Mouse (Mus musculus) hindbrain, embryonic 11.5 days (tissue): ENCODE results near the gene Zfp719. TPM values are rescaled to one million over a fixed set of nuclear protein-coding genes. Genes with fewer than 3 reads are reported as not detected.
A peak's percentile ranks its signal among the peaks of the same experiment; 100 is the strongest.

Experiments
- ATAC-seq: fragments of 200-750 bp; cut with Nextera tagmentation; 2 replicates; pipeline ENCODE4 v1.8.0; 2017; ENCODE audit warnings: mild to moderate bottlenecking, moderate TSS enrichment, moderate library complexity; ENCODE audit not compliant: low FRiP score
- DNase-seq: peaks from one replicate; pipeline ENCODE4 v3.0.0-alpha.2; 2015; ENCODE audit warnings: low spot score
- H3K27ac ChIP-seq: fragments of 300-500 bp; sonication (generic); 2 replicates; pipeline ENCODE4 v1.5.1; 2014; ENCODE audit warnings: mild to moderate bottlenecking, low read depth, low read length
- H3K27me3 ChIP-seq: fragments of 300-500 bp; sonication (generic); 2 replicates; pipeline ENCODE4 v1.6.1; 2014; ENCODE audit warnings: mild to moderate bottlenecking, low read length, moderate library complexity, mixed read lengths; ENCODE audit not compliant: control insufficient read depth, insufficient read depth
- H3K36me3 ChIP-seq: fragments of 300-500 bp; sonication (generic); 2 replicates; pipeline ENCODE4 v1.6.1; 2014; ENCODE audit warnings: mild to moderate bottlenecking, low read length, moderate library complexity, mixed read lengths; ENCODE audit not compliant: control insufficient read depth, insufficient read depth
- H3K4me1 ChIP-seq: fragments of 300-500 bp; sonication (generic); replicated peaks from 2 replicates; pipeline ENCODE4 v1.6.1; 2014; ENCODE audit warnings: low read length, mixed read lengths; ENCODE audit not compliant: control insufficient read depth, insufficient read depth
- H3K4me2 ChIP-seq: fragments of 300-500 bp; sonication (generic); replicated peaks from 2 replicates; pipeline ENCODE4 v1.6.1; 2014; ENCODE audit warnings: mild to moderate bottlenecking, low read depth, low read length
- H3K4me3 ChIP-seq: fragments of 300-500 bp; sonication (generic); 2 replicates; pipeline ENCODE4 v1.5.1; 2014; ENCODE audit warnings: low read depth, low read length
- H3K9ac ChIP-seq: fragments of 300-500 bp; sonication (generic); 2 replicates; pipeline ENCODE4 v1.6.1; 2014; ENCODE audit warnings: low read depth, low read length
- H3K9me3 ChIP-seq: fragments of 300-500 bp; sonication (generic); 2 replicates; pipeline ENCODE4 v1.6.1; 2016; ENCODE audit warnings: low read length; ENCODE audit not compliant: control insufficient read depth
- WGBS: fragments of 180-500 bp; shearing (Covaris S2); extraction: QIAGEN DNeasy Blood & Tissue Kit; methylation state at CpG from one replicate; pipeline ENCODE4 v1.1.7; 2014; 5-methylcytosine and 5-hydroxymethylcytosine counted together
- polyA plus RNA-seq: library from polyadenylated mRNA; unstranded; fragments of >200 nt; fragmentation: Nextera tagmentation; extraction: Ambion mirVana; gene quantifications from 2 replicates; pipeline ENCODE4 v1.2.1, GENCODE M21; 2014

Zfp719 gene
- 17.1 and 18.5 TPM in 2 replicates for polyA plus RNA-seq

DNA sequence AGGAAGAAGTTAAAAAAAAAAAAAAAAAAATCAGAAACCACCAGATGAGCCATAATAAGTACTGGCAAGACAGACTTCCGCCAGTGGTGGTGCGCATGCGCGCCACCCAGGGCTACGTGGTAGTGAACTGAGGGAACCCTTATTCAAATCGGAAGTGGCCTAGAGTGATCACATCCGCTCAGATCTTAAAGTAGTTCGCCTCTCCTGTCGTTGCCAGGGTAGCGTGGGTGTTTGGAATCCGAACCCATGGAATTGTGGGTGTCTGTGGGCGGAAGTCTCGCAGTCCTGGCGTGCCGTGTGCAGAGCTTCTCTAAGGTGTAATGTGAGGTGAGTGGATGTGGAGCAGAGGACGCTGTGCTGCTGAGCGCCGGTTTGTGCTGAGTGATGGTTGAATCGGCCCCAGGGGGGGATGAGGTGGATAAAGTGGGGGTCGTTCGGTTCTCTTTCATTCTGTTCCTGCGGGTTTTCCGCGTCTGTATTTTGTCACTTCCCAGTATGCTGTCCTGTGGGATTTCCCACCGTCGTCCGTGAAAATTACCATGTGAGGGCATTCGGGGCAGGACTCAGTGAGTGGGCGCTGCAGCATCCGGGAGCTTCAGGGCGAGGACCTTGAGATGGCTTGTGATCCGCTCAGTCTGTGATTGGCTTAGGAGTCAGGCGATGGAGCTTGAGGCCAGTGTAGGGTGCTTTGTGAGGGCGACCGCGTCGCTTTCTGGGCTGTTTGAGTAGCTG is at the start of gene Zfp719:
Gene Zfp719, plus strand, starts transcription at position 171 of the 732 bp plus-strand sequence.
- no peaks in the 10 kb centered on the region for H3K9me3 ChIP-seq
- peaks cover 4% of the 10 kb centered on the region; the same call in 1 of the 2 replicates for H3K4me1 ChIP-seq
- H3K9ac ChIP-seq, result peak within 1 kb of the TSS; percentile 68
- DNase-seq (peak; percentile 93), ATAC-seq (peak; percentile 95)
- peak within 1 kb of the TSS; percentile 64 for H3K4me2 ChIP-seq
- under 1% methylated on average over 37 of the region's 37 CpGs for WGBS
- 0 out of 2 replicates have a peak, but pooled peaks cover 2% of the 10 kb centered on the region for H3K36me3 ChIP-seq
- peak within 1 kb of the TSS; percentile 64 for H3K4me3 ChIP-seq
- peak within 1 kb of the TSS; percentile 83 for H3K27ac ChIP-seq
- no peaks in the 10 kb centered on the region for H3K27me3 ChIP-seq

DNA sequence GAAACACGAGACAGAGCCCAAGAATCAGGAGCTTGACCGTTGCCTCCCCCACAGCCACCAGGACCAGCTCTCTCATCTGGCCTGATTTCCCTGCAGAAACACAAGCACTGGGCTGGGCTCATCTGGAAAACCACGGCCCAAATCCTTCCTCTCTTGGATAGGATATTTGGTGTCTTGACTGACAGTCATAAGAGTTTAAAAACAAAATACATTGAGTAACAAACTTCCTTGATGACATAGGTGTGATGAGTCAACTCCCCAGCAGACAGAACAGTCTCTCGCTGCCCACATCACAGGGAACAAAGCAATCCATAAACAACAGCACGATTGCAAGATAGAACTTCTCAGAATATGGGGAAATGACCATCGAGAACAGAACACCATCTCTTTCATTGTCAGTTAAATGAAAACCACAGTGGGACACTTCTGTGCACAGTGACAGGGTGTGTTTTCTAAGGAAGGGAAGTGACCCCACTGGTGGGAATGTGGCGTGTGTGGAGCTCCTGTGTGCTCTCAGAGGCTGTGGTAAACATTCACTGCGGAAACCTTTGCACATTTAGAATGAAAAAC is 49.1 kb upstream of the Zfp719 start:
- ATAC-seq, result no peak
- WGBS, result 79% methylated on average over 8 of the region's 8 CpGs
- Histone ChIP-seq H3K4me1 (no peaks in the 10 kb centered on the region), H3K9ac (no peak overlapping the region), H3K27me3 (no peaks in the 10 kb centered on the region), H3K36me3 (no peaks in the 10 kb centered on the region), H3K4me3 (no peak overlapping the region), H3K27ac (no peak overlapping the region), H3K9me3 (no peaks in the 10 kb centered on the region), H3K4me2 (no peak overlapping the region)
- no peak for DNase-seq

GRCm38 (mm10) chr7:43532936-43533505 is 46.4 kb upstream of the Zfp719 start:
- no peak overlapping the region for H3K4me3 ChIP-seq
- H3K27ac ChIP-seq, result no peak overlapping the region
- no peaks in the 10 kb centered on the region for H3K36me3 ChIP-seq
- no peaks in the 10 kb centered on the region for H3K9me3 ChIP-seq
- no peaks in the 10 kb centered on the region for H3K4me1 ChIP-seq
- H3K4me2 ChIP-seq, result no peak overlapping the region
- H3K27me3 ChIP-seq, result no peaks in the 10 kb centered on the region
- no peak for ATAC-seq
- H3K9ac ChIP-seq, result no peak overlapping the region
- 89% methylated on average over 9 of the region's 9 CpGs for WGBS
- DNase-seq, result no peak

DNA sequence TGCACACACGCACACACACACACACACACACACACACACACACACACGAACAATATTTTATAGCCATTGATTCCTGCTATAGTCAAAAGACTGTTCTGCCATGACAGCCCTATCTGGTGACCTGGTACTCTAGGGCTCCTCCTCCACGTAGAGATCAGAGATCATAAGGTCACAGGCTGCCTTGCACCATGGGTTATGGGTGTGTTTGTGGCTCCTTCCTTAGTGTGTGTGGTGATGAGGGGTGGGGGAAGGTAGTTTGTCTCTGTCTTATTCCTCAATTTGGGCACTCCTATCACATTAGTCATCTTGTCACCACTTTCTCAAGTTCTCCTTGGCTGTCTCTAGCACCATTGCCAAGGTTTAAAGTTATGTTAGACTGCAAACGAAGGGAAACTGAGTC is 40.9 kb upstream of the Zfp719 start:
- Histone ChIP-seq H3K4me1 (no peaks in the 10 kb centered on the region), H3K9ac (no peak overlapping the region), H3K4me2 (no peak overlapping the region), H3K27ac (no peak overlapping the region), H3K36me3 (no peaks in the 10 kb centered on the region), H3K4me3 (no peak overlapping the region), H3K9me3 (no peaks in the 10 kb centered on the region), H3K27me3 (no peaks in the 10 kb centered on the region)
- DNase-seq (no peak), ATAC-seq (no peak)
- WGBS, result 67% methylated on average over 4 of the region's 4 CpGs

- DNase-seq, result no peak
- ATAC-seq, result no peak
- Histone ChIP-seq H3K36me3 (no peaks in the 10 kb centered on the region), H3K27me3 (no peaks in the 10 kb centered on the region), H3K9me3 (no peaks in the 10 kb centered on the region), H3K9ac (no peak within 1 kb of the TSS), H3K4me1 (no peaks in the 10 kb centered on the region), H3K27ac (no peak within 1 kb of the TSS), H3K4me2 (no peak within 1 kb of the TSS), H3K4me3 (no peak within 1 kb of the TSS)
- 87% methylated on average over 7 of the region's 7 CpGs for WGBS
Observed at GRCm38 (mm10) chr7:43544225-43544977, 35.0 kb upstream of the Zfp719 start, which contains the start of gene Cd33. Gene Cd33, minus strand, starts transcription at chr7:43544428.

DNA sequence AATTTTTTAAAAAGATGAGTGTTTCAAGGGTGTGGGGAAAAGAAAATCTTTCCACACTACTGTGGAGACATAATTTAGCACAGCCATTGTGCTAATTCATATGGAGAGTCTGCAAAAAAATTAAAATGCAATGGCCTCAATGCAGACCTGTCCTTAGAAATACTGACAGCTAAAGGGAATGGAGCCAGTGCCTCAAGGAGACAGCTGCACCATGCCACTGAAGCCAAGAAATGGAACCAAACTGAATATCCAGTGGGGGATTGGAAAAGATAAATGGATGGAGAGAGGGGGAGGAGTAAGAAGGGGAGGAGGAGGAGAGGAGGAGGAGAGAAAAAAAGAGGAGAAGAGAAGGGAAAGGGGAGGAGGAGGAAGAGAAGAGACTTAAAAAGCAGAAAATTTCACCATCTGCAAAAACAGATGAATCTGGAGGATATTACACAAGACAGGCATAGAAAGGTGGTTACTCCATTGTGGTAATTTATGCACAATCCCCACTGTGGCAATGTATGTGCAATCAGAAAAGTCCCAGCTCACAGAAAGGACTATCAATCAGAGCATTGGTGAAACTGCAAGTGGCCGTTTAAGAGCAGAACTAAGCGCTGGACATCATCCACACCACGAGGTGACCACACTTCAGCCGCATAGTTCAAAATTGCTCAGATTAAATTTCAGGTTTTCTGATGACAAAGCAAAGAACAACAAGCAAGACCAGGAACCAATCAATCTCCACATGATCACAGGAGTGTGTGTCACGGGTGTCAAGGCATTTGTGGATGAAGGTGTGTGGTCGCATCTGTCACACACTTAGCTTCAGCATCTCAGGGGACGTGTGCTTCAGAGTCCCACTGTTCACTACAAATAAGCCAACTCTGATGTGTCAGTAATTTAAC is 33.5 kb upstream of the Zfp719 start:
- WGBS, result 67% methylated on average over 7 of the region's 7 CpGs
- DNase-seq, result no peak
- H3K4me3 ChIP-seq, result no peak overlapping the region
- H3K36me3 ChIP-seq, result no peaks in the 10 kb centered on the region
- no peak overlapping the region for H3K9ac ChIP-seq
- no peak for ATAC-seq
- no peak overlapping the region for H3K27ac ChIP-seq
- no peaks in the 10 kb centered on the region for H3K9me3 ChIP-seq
- no peaks in the 10 kb centered on the region for H3K27me3 ChIP-seq
- no peak overlapping the region for H3K4me2 ChIP-seq
- no peaks in the 10 kb centered on the region for H3K4me1 ChIP-seq

DNA sequence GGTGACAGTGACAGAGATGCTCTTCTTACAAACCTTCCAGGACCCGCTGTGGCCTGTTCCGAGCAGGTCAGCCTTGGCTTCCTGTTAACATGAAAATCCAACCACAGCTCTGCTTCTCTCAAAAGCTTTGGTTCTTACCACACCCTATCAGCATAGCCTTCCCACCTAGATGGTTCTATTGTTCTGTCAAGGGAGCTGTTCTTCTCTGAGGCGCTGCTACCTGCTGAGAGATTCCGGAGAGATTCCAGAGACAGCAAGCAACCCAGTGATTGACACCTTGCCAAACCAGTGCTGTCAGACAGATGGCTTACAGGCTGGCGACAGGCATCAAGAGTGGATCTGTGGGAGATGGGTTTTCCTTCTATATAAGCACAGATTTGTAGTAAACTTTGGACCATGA is 31.7 kb upstream of the Zfp719 start:
- Histone ChIP-seq H3K27ac (no peak overlapping the region), H3K36me3 (no peaks in the 10 kb centered on the region), H3K9me3 (no peaks in the 10 kb centered on the region), H3K4me2 (no peak overlapping the region), H3K9ac (no peak overlapping the region), H3K4me3 (no peak overlapping the region), H3K4me1 (no peaks in the 10 kb centered on the region), H3K27me3 (no peaks in the 10 kb centered on the region)
- ATAC-seq (no peak), DNase-seq (no peak)
- WGBS, result 34% methylated on average over 5 of the region's 5 CpGs

- DNase-seq (no peak), ATAC-seq (no peak)
- Histone ChIP-seq H3K36me3 (no peaks in the 10 kb centered on the region), H3K4me1 (no peaks in the 10 kb centered on the region), H3K4me3 (no peak overlapping the region), H3K4me2 (no peak overlapping the region), H3K9ac (no peak overlapping the region), H3K27me3 (no peaks in the 10 kb centered on the region), H3K27ac (no peak overlapping the region), H3K9me3 (no peaks in the 10 kb centered on the region)
- WGBS, result 79% methylated on average over 4 of the region's 4 CpGs
Observed at GRCm38 (mm10) chr7:43548206-43548605, 31.2 kb upstream of the Zfp719 start.
